Mouse (Mus musculus): ENCODE measurements around the gene Sord. TPM values are rescaled to one million over a fixed set of nuclear protein-coding genes. Genes with fewer than 3 reads are reported as not detected.

Gene Sord
- polyA plus RNA-seq, 1 experiment, result 71.5 TPM

- TF ChIP-seq CTCF (IDR thresholded peaks at IDR 0.05; ENCODE audit: extremely low read depth, insufficient read length, insufficient replicate concordance, low read depth, low read length) (peak; percentile 75; the same call in 1 of the 2 replicates), POLR2A (IDR thresholded peaks at IDR 0.05; ENCODE audit: low read depth, low read length) (peak; percentile 5; the same call in 1 of the 2 replicates)
- WGBS, result 1% methylated on average over 27 of the region's 27 CpGs
- peaks cover 7% of the 10 kb centered on the region for H3K4me1 ChIP-seq (ENCODE audit: control insufficient read depth, insufficient read depth, insufficient read length, low read length)
- H3K36me3 ChIP-seq (ENCODE audit: control insufficient read depth, insufficient read depth, low read length), result no peaks in the 10 kb centered on the region
- H3K27me3 ChIP-seq (ENCODE audit: control insufficient read depth, insufficient read depth, low read length), result peaks cover 5% of the 10 kb centered on the region; the same call in 1 of the 2 replicates
- peak overlapping the region; percentile 57 for H3K4me3 ChIP-seq (ENCODE audit: low read depth, low read length)
- H3K27ac ChIP-seq (ENCODE audit: insufficient read depth, low read depth, low read length), result no peak overlapping the region
Measured at GRCm38 (mm10) chr2:122312722-122313417, 78.3 kb downstream of the Sord start.

GRCm38 (mm10) chr2:122313536-122313935 is 79.0 kb downstream of the Sord start, which contains the start of gene Duoxa1:
Gene Duoxa1 (minus strand): TSS chr2:122313730.
- Histone ChIP-seq H3K27ac (ENCODE audit: insufficient read depth, low read depth, low read length) (no peak within 1 kb of the TSS), H3K27me3 (ENCODE audit: control insufficient read depth, insufficient read depth, low read length) (peaks cover 5% of the 10 kb centered on the region; the same call in 1 of the 2 replicates), H3K4me3 (ENCODE audit: low read depth, low read length) (peak within 1 kb of the TSS; percentile 57), H3K36me3 (ENCODE audit: control insufficient read depth, insufficient read depth, low read length) (no peaks in the 10 kb centered on the region), H3K4me1 (ENCODE audit: control insufficient read depth, insufficient read depth, insufficient read length, low read length) (peaks cover 7% of the 10 kb centered on the region)
- WGBS, result 6% methylated on average over 24 of the region's 24 CpGs
- no peak for TF ChIP-seq POLR2A (IDR thresholded peaks at IDR 0.05; ENCODE audit: low read depth, low read length)
- TF ChIP-seq CTCF (IDR thresholded peaks at IDR 0.05; ENCODE audit: extremely low read depth, insufficient read length, insufficient replicate concordance, low read depth, low read length), result no peak

Other genes starting within 250 kb of the Sord start
- 2.2 and 3.5 TPM in 2 replicates for gene Eif3j1, start 206.2 kb upstream of the Sord start, polyA plus RNA-seq (2012; rRNA removed)
- 2.8 and 7.3 TPM in 2 replicates for gene Spg11, start 116.4 kb upstream of the Sord start, polyA plus RNA-seq (2012; rRNA removed)
- gene B2m, start 87.1 kb upstream of the Sord start, polyA plus RNA-seq (2012; rRNA removed), result 286 and 1,325 TPM in 2 replicates
- gene Trim69, start 74.0 kb upstream of the Sord start, polyA plus RNA-seq (2012; rRNA removed), result 0.10 TPM in 1 of 2 replicates, not detected in the other
- not detected in 2 replicates for gene Patl2, start 48.6 kb upstream of the Sord start, polyA plus RNA-seq (2012; rRNA removed)
- not detected in 2 replicates for gene Terb2, start 48.5 kb upstream of the Sord start, polyA plus RNA-seq (2012; rRNA removed)
- 13.5 and 133 TPM in 2 replicates for gene Duox2, start 63.7 kb downstream of the Sord start, polyA plus RNA-seq (2012; rRNA removed)
- gene Duoxa2, start 64.2 kb downstream of the Sord start, polyA plus RNA-seq (2012; rRNA removed), result 33.7 and 324 TPM in 2 replicates
- 0.08 and 0.66 TPM in 2 replicates for gene Duoxa1, start 79.0 kb downstream of the Sord start, polyA plus RNA-seq (2012; rRNA removed)
- gene Duox1, start 80.9 kb downstream of the Sord start, polyA plus RNA-seq (2012; rRNA removed), result 0.11 and 0.16 TPM in 2 replicates
- 3.5 and 9.1 TPM in 2 replicates for gene Shf, start 134.4 kb downstream of the Sord start, polyA plus RNA-seq (2012; rRNA removed)
- 44.1 and 116 TPM in 2 replicates for gene Slc28a2, start 191.7 kb downstream of the Sord start, polyA plus RNA-seq (2012; rRNA removed)

Measured in small intestine, adult 2 months (tissue).